Mouse (Mus musculus) limb, embryonic 13.5 days (tissue): Measurements from ENCODE around the gene Ogg1. TPM values are rescaled to one million over a fixed set of nuclear protein-coding genes. Genes with fewer than 3 reads are reported as not detected.

Source experiments
- ATAC-seq: fragments of 200-750 bp; cut with Nextera tagmentation; 2 replicates; pipeline ENCODE4 v1.8.0; 2017; ENCODE audit warnings: low read depth, moderate number of reproducible peaks, moderate TSS enrichment; ENCODE audit not compliant: low FRiP score
- H3K27ac ChIP-seq: fragments of 300-500 bp; sonication (generic); 2 replicates; pipeline ENCODE4 v1.5.1; 2015; ENCODE audit warnings: inconsistent platforms, mild to moderate bottlenecking, moderate library complexity
- H3K27me3 ChIP-seq: fragments of 300-500 bp; sonication (generic); 2 replicates; pipeline ENCODE4 v1.6.1; 2015; ENCODE audit warnings: mild to moderate bottlenecking, inconsistent platforms
- H3K36me3 ChIP-seq: fragments of 300-500 bp; sonication (generic); 2 replicates; pipeline ENCODE4 v1.6.1; 2015; ENCODE audit warnings: inconsistent platforms, mild to moderate bottlenecking, moderate library complexity
- H3K4me1 ChIP-seq: fragments of 300-500 bp; sonication (generic); 2 replicates; pipeline ENCODE4 v1.6.1; 2015; ENCODE audit warnings: inconsistent platforms
- H3K4me2 ChIP-seq: fragments of 300-500 bp; sonication (generic); replicated peaks from 2 replicates; pipeline ENCODE4 v1.6.1; 2015; ENCODE audit warnings: inconsistent platforms, mild to moderate bottlenecking, moderate library complexity
- H3K4me3 ChIP-seq: fragments of 300-500 bp; sonication (generic); 2 replicates; pipeline ENCODE4 v1.5.1; 2015; ENCODE audit warnings: moderate library complexity, mild to moderate bottlenecking, inconsistent platforms
- H3K9ac ChIP-seq: fragments of 300-500 bp; sonication (generic); 2 replicates; pipeline ENCODE4 v1.6.1; 2015; ENCODE audit warnings: mild to moderate bottlenecking, inconsistent platforms
- H3K9me3 ChIP-seq: fragments of 300-500 bp; sonication (generic); 2 replicates; pipeline ENCODE4 v1.6.1; 2016; ENCODE audit warnings: inconsistent platforms
- WGBS: fragments of 180-500 bp; shearing (Covaris S2); methylation state at CpG from one replicate; pipeline ENCODE4 v1.1.7; 2015; 5-methylcytosine and 5-hydroxymethylcytosine counted together
- polyA plus RNA-seq: library from polyadenylated mRNA; unstranded; fragments of >200 nt; fragmentation: Nextera tagmentation; extraction: Ambion mirVana; gene quantifications from 2 replicates; pipeline ENCODE4 v1.2.1, GENCODE M21; 2015

Ogg1 gene
- 14.7 and 15.7 TPM in 2 replicates for polyA plus RNA-seq

- no peaks in the 10 kb centered on the region for H3K9me3 ChIP-seq
- WGBS, result under 1% methylated on average over 52 of the region's 52 CpGs
These were observed at the start of gene Ogg1 for GRCm38 (mm10) chr6:113326533-113327315. Gene Ogg1 (plus strand): TSS chr6:113326972.

DNA sequence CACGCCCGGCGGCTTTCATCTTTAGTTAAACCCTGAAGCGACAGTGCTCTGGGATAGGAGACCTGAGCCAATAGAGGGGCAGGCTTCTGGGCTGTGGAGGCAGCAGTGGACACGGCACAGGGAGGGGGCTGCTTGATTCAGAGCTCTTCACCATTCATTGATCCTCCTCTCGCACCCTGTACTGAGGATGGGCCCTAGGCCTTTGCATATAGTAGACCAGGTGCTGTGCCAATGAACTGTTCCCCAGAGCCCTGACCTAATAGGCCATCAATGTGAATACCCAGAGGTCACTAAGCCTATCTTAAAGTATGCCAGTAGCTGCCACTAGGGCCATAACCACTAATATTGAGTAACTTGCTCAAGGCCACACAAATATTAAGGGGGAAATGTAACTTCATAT lies 45.1 kb upstream of the Ogg1 start:
- no peak for ATAC-seq
- Histone ChIP-seq H3K36me3 (peaks cover 44% of the 10 kb centered on the region), H3K4me3 (no peak overlapping the region), H3K4me2 (no peak overlapping the region; the same call in 1 of the 2 replicates), H3K4me1 (peaks cover 6% of the 10 kb centered on the region), H3K9me3 (no peaks in the 10 kb centered on the region), H3K27me3 (peaks cover 44% of the 10 kb centered on the region), H3K27ac (no peak overlapping the region), H3K9ac (no peak overlapping the region)
- 71% methylated on average over 6 of the region's 6 CpGs for WGBS

More at GRCm38 (mm10) chr6:113326533-113327315, at the start of gene Ogg1:
- peaks cover 63% of the 10 kb centered on the region for H3K36me3 ChIP-seq
- peak within 1 kb of the TSS; percentile 64 for H3K4me3 ChIP-seq
- ATAC-seq, result peak; percentile 99
- H3K9ac ChIP-seq, result peak within 1 kb of the TSS; percentile 87
- peak within 1 kb of the TSS; percentile 91 for H3K27ac ChIP-seq
- H3K27me3 ChIP-seq, result no peaks in the 10 kb centered on the region
- H3K4me1 ChIP-seq, result peaks cover 10% of the 10 kb centered on the region
- H3K4me2 ChIP-seq, result peak within 1 kb of the TSS; percentile 91

DNA sequence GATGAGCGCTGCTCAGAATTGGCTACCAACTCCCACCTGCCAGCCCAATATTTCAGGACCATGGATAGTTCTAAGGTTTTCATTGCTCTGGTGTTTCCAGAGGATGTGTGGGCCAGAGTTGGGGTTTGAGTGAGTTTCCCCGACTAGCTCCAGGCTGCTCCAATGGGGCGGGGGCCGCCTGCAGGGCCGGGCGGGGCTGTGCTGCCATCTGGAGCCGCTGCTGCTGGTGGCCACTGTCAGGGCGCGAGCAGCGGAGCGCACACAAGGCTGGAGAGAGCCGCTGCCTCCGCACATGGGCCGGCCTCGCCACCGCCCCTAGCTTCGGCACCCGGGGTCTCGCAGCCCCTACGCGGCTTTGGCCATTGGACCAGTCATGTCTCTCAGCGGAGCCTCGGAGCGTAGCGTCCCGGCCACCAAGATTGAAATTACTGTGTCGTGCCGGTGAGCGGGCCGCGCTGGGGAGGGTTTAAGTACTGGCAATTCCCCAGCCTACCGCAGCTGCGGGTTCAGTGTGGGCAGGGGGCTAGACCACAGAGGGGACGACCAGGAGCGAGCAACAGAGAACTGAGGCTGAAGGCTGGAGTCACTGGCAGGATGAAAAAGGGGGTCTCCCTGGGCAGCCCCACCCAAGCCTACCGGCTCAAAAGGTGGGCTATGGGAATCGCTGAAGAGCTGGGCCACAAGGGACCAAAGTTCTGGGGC lies 44.5 kb upstream of the Ogg1 start, which contains the start of gene Cpne9:
Cpne9 (plus strand) TSS at position 207 of the 702 bp plus-strand sequence.
- H3K4me2 ChIP-seq, result peak within 1 kb of the TSS; percentile 56
- WGBS, result 1% methylated on average over 37 of the region's 37 CpGs
- peaks cover 6% of the 10 kb centered on the region for H3K4me1 ChIP-seq
- ATAC-seq, result peak; percentile 87
- peaks cover 38% of the 10 kb centered on the region for H3K36me3 ChIP-seq
- H3K9me3 ChIP-seq, result no peaks in the 10 kb centered on the region
- peak within 1 kb of the TSS; percentile 27 for H3K4me3 ChIP-seq
- H3K27me3 ChIP-seq, result peaks cover 48% of the 10 kb centered on the region
- H3K9ac ChIP-seq, result no peak within 1 kb of the TSS
- H3K27ac ChIP-seq, result no peak within 1 kb of the TSS

GRCm38 (mm10) chr6:113282969-113283368 lies 43.8 kb upstream of the Ogg1 start:
- Histone ChIP-seq H3K9ac (no peak overlapping the region), H3K4me3 (peak overlapping the region; percentile 2; the same call in 1 of the 2 replicates), H3K9me3 (no peaks in the 10 kb centered on the region), H3K4me2 (peak overlapping the region; percentile 23), H3K27me3 (peaks cover 50% of the 10 kb centered on the region), H3K27ac (no peak overlapping the region), H3K4me1 (peaks cover 6% of the 10 kb centered on the region), H3K36me3 (peaks cover 31% of the 10 kb centered on the region)
- 1% methylated on average over 21 of the region's 22 CpGs for WGBS
- ATAC-seq, result no peak

GRCm38 (mm10) chr6:113283500-113283899 lies 43.3 kb upstream of the Ogg1 start:
- Histone ChIP-seq H3K4me2 (peak overlapping the region; percentile 23), H3K9ac (no peak overlapping the region)

DNA sequence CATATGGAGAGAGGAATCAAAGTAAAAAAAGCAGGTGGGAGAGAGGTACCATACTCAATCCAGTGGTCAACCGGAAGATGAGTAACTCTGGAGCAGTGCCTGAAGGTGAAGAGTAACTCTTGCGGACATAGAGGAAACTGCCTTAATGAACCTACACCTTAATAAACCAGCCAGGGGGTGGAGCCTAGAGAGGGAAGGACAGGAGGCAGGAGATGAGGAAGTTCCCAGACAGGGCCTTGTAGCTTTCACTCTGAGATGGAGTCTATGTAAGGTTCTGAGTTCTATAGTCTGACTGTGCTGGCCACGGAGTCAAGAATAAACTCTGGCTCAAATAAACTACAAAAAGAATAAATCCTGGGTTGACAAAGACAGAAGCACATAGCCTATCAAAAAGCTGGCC lies 41.8 kb upstream of the Ogg1 start:
- 68% methylated on average over 3 of the region's 3 CpGs for WGBS
- H3K27me3 ChIP-seq, result peaks cover 50% of the 10 kb centered on the region

More at GRCm38 (mm10) chr6:113283500-113283899, 43.3 kb upstream of the Ogg1 start:
- Histone ChIP-seq H3K4me3 (0 out of 2 replicates have a peak overlapping the region, but pooled peaks have one; percentile 2), H3K9me3 (no peaks in the 10 kb centered on the region), H3K27ac (no peak overlapping the region), H3K27me3 (peaks cover 50% of the 10 kb centered on the region), H3K4me1 (peaks cover 6% of the 10 kb centered on the region), H3K36me3 (peaks cover 27% of the 10 kb centered on the region)
- no peak for ATAC-seq
- WGBS, result 8% methylated on average over 6 of the region's 6 CpGs

GRCm38 (mm10) chr6:113286316-113286715 lies 40.5 kb upstream of the Ogg1 start:
- H3K4me3 ChIP-seq, result no peak overlapping the region
- peaks cover 6% of the 10 kb centered on the region for H3K4me1 ChIP-seq
- H3K27me3 ChIP-seq, result peaks cover 48% of the 10 kb centered on the region
- no peak for ATAC-seq
- WGBS, result 70% methylated on average over 1 of the region's 1 CpGs
- no peaks in the 10 kb centered on the region for H3K9me3 ChIP-seq
- no peaks in the 10 kb centered on the region for H3K36me3 ChIP-seq
- H3K27ac ChIP-seq, result no peak overlapping the region
- no peak overlapping the region for H3K9ac ChIP-seq
- H3K4me2 ChIP-seq, result no peak overlapping the region

More for the DNA sequence above, 41.8 kb upstream of the Ogg1 start:
- H3K36me3 ChIP-seq, result peaks cover 12% of the 10 kb centered on the region
- ATAC-seq, result no peak
- no peak overlapping the region for H3K27ac ChIP-seq
- peaks cover 6% of the 10 kb centered on the region for H3K4me1 ChIP-seq
- no peak overlapping the region for H3K4me2 ChIP-seq
- H3K9ac ChIP-seq, result no peak overlapping the region
- H3K4me3 ChIP-seq, result no peak overlapping the region
- no peaks in the 10 kb centered on the region for H3K9me3 ChIP-seq

DNA sequence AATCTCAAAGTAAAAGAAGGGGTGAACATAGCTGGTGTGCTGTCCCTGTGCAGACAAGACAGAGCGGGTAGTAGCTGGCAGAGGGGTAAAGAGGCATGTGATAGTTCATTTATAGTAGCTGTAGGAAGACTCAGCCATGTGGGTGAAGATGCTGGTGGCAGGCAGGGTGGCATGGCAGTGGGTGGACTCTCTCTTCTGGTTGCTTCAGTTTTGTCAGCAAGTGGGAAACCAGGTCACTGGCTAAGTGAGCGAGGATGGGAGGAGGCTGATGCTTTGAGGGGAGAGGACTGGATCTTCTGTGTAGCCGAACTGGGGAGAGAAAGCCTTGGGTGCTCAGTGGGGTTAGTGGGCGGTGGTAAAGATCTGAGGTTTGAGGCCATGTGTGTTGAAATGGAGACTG lies 39.5 kb upstream of the Ogg1 start:
- Histone ChIP-seq H3K27me3 (peaks cover 39% of the 10 kb centered on the region), H3K4me2 (no peak overlapping the region), H3K4me1 (peaks cover 4% of the 10 kb centered on the region), H3K9ac (no peak overlapping the region), H3K36me3 (no peaks in the 10 kb centered on the region), H3K27ac (no peak overlapping the region), H3K4me3 (no peak overlapping the region), H3K9me3 (no peaks in the 10 kb centered on the region)
- 67% methylated on average over 4 of the region's 4 CpGs for WGBS
- no peak for ATAC-seq

DNA sequence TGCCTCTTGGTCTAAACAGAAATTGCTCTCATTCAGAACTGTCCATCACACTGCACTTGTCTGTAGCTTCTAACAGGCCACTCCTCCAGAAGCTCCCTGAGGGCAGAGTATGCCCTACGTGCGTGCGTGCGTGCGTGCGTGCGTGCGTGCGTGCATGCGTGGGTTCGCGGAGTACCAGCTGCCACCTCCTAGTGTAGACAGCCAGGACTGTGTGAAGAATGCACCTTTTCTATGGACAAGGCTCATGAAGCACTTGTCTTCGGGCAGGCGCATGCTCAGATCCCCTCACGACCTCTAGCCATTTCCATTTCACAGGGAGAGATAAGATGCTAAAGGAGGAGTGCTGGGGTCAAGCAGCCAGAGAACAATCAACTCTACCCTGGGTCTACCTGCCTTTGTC lies 37.4 kb upstream of the Ogg1 start:
- no peak overlapping the region for H3K9ac ChIP-seq
- H3K4me3 ChIP-seq, result no peak overlapping the region
- H3K27me3 ChIP-seq, result peaks cover 18% of the 10 kb centered on the region
- H3K4me1 ChIP-seq, result no peaks in the 10 kb centered on the region
- H3K27ac ChIP-seq, result no peak overlapping the region
- no peaks in the 10 kb centered on the region for H3K36me3 ChIP-seq
- WGBS, result 89% methylated on average over 15 of the region's 15 CpGs
- no peak overlapping the region for H3K4me2 ChIP-seq
- ATAC-seq, result no peak
- H3K9me3 ChIP-seq, result no peaks in the 10 kb centered on the region

- Histone ChIP-seq H3K4me3 (no peak overlapping the region), H3K27me3 (peaks cover 8% of the 10 kb centered on the region), H3K4me2 (no peak overlapping the region), H3K27ac (no peak overlapping the region), H3K9me3 (no peaks in the 10 kb centered on the region), H3K9ac (no peak overlapping the region), H3K36me3 (no peaks in the 10 kb centered on the region), H3K4me1 (no peaks in the 10 kb centered on the region)
- ATAC-seq, result no peak
- 72% methylated on average over 6 of the region's 6 CpGs for WGBS
These were observed 36.4 kb upstream of the Ogg1 start for GRCm38 (mm10) chr6:113290346-113290745.

DNA sequence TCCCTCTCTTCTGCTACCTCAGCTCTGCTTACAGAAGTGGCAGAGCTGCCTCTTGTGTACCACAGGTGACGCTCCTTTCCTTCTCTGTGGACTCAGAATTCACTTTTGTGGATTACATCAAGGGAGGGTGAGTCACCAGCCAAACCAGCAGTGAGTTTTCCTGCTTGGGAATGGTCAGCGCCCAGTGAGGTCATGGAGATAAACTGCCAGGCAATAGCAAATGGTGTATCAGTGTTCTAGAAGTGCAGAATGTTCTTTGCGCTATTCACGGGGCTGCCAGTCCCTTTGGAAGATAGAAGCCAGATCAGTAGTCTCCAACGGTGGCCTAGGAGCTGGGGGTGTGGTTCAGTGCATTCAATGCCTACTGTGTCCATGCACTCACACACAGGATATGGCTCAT lies 33.8 kb upstream of the Ogg1 start:
- Histone ChIP-seq H3K9me3 (no peaks in the 10 kb centered on the region), H3K9ac (no peak overlapping the region), H3K27me3 (no peaks in the 10 kb centered on the region), H3K4me1 (no peaks in the 10 kb centered on the region), H3K27ac (no peak overlapping the region), H3K4me3 (no peak overlapping the region), H3K36me3 (no peaks in the 10 kb centered on the region), H3K4me2 (no peak overlapping the region)
- ATAC-seq, result no peak
- 79% methylated on average over 5 of the region's 5 CpGs for WGBS

- Histone ChIP-seq H3K36me3 (no peaks in the 10 kb centered on the region), H3K27me3 (no peaks in the 10 kb centered on the region), H3K9me3 (no peaks in the 10 kb centered on the region), H3K4me2 (no peak overlapping the region), H3K4me3 (no peak overlapping the region), H3K4me1 (no peaks in the 10 kb centered on the region), H3K9ac (no peak overlapping the region), H3K27ac (no peak overlapping the region)
- WGBS, result 75% methylated on average over 2 of the region's 2 CpGs
- no peak for ATAC-seq
These were observed 30.7 kb upstream of the Ogg1 start for GRCm38 (mm10) chr6:113296046-113296445.
